Mouse (Mus musculus): ENCODE measurements around the gene Sntg2.

GRCm38 (mm10) chr12:30181721-30182120 is 191.5 kb downstream of the Sntg2 start:
- TF ChIP-seq CTCF (IDR thresholded peaks at IDR 0.05; ENCODE audit: low read depth) (no peak), EP300 (IDR thresholded peaks at IDR 0.05; ENCODE audit: low read depth) (no peak)
